Mouse (Mus musculus): ENCODE measurements around the gene Mitf. TPM values are rescaled to one million over a fixed set of nuclear protein-coding genes. Genes with fewer than 3 reads are reported as not detected.

Mitf gene
- 1 to 10 TPM; 1.0 to 1.5 TPM for polyA plus RNA-seq (2017; shearing (Covaris generic))

GRCm38 (mm10) chr6:97806781-97807743, at the start of gene Mitf:
Mitf (plus strand) TSS chr6:97807052.

Other genes starting within 250 kb of the Mitf start
- gene Frmd4b, start 189.5 kb upstream of the Mitf start, polyA plus RNA-seq (2017; shearing (Covaris generic)) = 10 to 100 TPM; 11.4 to 15.8 TPM

Measured in inflammation-experienced regulatory T-cells (primary cell).